Mouse (Mus musculus): Measurements from ENCODE around the gene Adgrl3. TPM values are rescaled to one million over a fixed set of nuclear protein-coding genes. Genes with fewer than 3 reads are reported as not detected.

Gene Adgrl3
- polyA plus RNA-seq, 1 experiment from 2014 or later, result 15.0 TPM

DNA sequence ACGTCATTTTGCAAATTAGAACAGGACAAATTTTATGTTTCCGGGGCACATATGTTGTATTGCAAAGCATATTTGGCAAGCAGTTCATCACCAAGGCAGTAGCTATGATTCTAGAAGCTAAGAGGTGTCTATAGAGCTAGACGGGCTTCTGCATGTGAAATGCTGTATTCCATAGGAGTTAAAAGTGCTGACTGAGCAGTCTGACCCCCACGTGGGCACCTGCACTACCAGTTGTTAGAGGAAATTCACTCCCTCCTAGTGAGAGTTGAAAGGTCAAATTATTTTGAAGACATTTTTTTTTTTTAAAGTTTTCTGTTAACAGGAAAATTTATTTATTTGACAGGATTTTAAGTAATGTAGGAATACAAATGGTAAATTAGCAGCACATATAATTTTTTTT, 776.2 kb downstream of the Adgrl3 start:
- Histone ChIP-seq H3K4me3 (no peak overlapping the region), H3K9me3 (replicated peaks) (no peaks in the 10 kb centered on the region), H3K4me1 (no peaks in the 10 kb centered on the region), H3K36me3 (peaks cover 8% of the 10 kb centered on the region), H3K27me3 (ENCODE audit: low read depth, poor library complexity, severe bottlenecking) (no peaks in the 10 kb centered on the region), H3K27ac (no peak overlapping the region)
- 86% methylated on average over 4 of the region's 4 CpGs for WGBS
- DNase-seq (ENCODE audit: low spot score), result no peak

DNA sequence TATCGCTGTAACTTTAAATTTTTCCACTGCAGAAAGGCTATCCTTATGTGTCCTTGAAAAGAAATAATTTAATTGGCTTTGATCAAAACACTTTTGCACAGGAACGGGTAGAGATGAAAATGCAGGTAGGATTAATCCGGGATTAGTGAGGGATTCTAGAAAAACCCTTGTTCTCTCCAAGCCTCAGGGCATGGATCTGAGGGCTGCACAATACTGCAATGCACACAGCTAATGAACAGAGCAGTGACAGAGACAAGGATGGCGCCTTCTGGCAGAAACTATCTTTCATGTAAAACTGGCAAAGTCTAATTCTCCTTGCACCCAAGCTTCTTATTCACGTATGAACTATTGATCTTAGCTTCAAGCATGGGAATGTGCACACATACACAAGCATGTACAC, 791.0 kb downstream of the Adgrl3 start:
- WGBS, result 91% methylated on average over 5 of the region's 5 CpGs
- Histone ChIP-seq H3K4me1 (no peaks in the 10 kb centered on the region), H3K27me3 (ENCODE audit: low read depth, poor library complexity, severe bottlenecking) (no peaks in the 10 kb centered on the region), H3K4me3 (no peak overlapping the region), H3K36me3 (no peaks in the 10 kb centered on the region), H3K9me3 (replicated peaks) (no peaks in the 10 kb centered on the region), H3K27ac (no peak overlapping the region)
- no peak for DNase-seq (ENCODE audit: low spot score)

DNA sequence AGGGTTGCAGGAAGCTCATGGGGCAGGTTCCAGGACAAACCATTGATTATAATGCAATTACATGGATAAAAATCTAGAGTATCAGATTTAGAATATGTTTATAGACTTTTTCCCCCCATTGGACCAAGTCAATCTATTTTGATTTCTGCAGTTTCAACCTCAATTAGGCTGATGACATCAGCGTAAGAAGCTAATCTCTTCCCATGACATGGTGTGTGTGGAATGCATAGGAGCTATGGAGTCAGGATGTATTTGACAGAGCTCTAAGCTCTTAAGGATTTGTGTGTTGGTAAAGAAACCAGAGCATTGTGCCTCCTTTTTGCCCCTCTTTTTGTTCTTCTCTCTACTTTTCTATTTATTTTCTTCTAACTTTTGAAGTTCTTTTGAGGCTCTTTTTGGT, 812.1 kb downstream of the Adgrl3 start:
- Histone ChIP-seq H3K36me3 (no peaks in the 10 kb centered on the region), H3K9me3 (replicated peaks) (no peaks in the 10 kb centered on the region), H3K27me3 (ENCODE audit: low read depth, poor library complexity, severe bottlenecking) (no peaks in the 10 kb centered on the region), H3K4me1 (0 out of 2 replicates have a peak, but pooled peaks cover 3% of the 10 kb centered on the region), H3K4me3 (no peak overlapping the region), H3K27ac (0 out of 2 replicates have a peak overlapping the region, but pooled peaks have one; percentile 17)
- WGBS, result 91% methylated on average over 1 of the region's 1 CpGs
- DNase-seq (ENCODE audit: low spot score), result no peak

DNA sequence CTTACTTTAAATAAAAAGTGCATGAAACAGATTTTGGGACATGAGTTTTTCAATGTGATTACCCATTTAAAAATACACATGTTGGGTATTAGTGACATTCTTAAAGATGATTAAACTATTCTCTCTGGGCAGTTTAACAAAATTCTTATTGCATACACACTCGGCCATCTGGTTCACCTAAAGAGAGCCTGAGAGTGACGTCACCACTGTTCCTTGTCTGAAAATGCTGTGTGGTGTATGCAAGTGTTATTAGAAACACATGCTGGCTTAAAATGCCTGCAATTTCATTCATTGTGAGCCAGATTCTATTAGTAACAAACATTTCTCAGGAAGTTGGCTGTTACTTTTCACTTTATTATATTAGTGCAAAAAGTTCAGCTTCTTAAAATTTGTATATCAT, 812.7 kb downstream of the Adgrl3 start:
- Histone ChIP-seq H3K27ac (no peak overlapping the region), H3K9me3 (replicated peaks) (no peaks in the 10 kb centered on the region), H3K4me3 (no peak overlapping the region), H3K4me1 (0 out of 2 replicates have a peak, but pooled peaks cover 3% of the 10 kb centered on the region), H3K36me3 (no peaks in the 10 kb centered on the region), H3K27me3 (ENCODE audit: low read depth, poor library complexity, severe bottlenecking) (no peaks in the 10 kb centered on the region)
- WGBS, result 34% methylated on average over 2 of the region's 2 CpGs
- DNase-seq (ENCODE audit: low spot score), result peak; percentile 40

DNA sequence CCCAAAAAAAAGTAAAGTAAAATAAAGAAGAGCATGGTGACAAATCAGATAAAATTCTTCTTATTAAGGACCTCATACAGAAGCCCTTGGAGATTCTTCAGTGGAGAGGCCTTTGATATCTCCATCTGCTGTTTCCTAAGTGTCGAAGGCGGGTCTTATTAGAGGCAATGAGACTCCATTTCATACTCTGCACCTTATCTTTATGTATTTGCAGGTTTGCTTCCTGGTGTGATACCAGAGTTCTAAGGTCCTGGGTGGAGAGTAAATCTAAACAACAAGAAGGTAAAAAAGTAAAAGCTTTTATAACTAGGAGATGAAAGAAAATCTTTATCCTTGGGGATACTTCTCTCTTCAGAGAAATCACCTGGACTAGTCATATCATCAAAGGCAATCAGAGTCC, 817.9 kb downstream of the Adgrl3 start:
- no peak overlapping the region for H3K27ac ChIP-seq
- H3K4me1 ChIP-seq, result no peaks in the 10 kb centered on the region
- WGBS, result 93% methylated on average over 2 of the region's 2 CpGs
- no peak for DNase-seq (ENCODE audit: low spot score)
- no peaks in the 10 kb centered on the region for H3K27me3 ChIP-seq (ENCODE audit: low read depth, poor library complexity, severe bottlenecking)
- no peaks in the 10 kb centered on the region for H3K9me3 ChIP-seq (replicated peaks)
- H3K4me3 ChIP-seq, result no peak overlapping the region
- H3K36me3 ChIP-seq, result no peaks in the 10 kb centered on the region

DNA sequence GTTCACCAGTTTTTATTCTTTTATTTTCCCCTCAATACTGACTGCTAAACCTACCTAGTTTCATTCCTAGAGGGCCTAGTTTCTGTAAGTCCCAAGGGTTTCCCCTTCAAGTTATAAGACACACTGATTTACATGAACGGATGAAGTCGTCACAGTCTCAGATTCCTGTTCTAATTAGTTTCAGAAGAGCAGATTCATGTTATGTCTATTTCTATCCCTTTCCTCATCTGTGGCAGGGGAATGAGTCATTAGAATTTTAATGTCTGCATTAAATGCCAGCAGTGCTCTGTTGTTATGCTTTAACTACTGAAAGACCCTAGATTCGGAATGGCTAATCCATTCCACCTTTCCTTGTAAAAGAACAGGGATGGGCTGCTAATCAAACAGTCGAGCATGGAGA, 823.9 kb downstream of the Adgrl3 start:
- H3K27ac ChIP-seq, result no peak overlapping the region
- DNase-seq (ENCODE audit: low spot score), result no peak
- H3K27me3 ChIP-seq (ENCODE audit: low read depth, poor library complexity, severe bottlenecking), result no peaks in the 10 kb centered on the region
- no peak overlapping the region for H3K4me3 ChIP-seq
- no peaks in the 10 kb centered on the region for H3K36me3 ChIP-seq
- 41% methylated on average over 4 of the region's 4 CpGs for WGBS
- peaks cover 6% of the 10 kb centered on the region; the same call in 1 of the 2 replicates for H3K4me1 ChIP-seq
- no peaks in the 10 kb centered on the region for H3K9me3 ChIP-seq (replicated peaks)

DNA sequence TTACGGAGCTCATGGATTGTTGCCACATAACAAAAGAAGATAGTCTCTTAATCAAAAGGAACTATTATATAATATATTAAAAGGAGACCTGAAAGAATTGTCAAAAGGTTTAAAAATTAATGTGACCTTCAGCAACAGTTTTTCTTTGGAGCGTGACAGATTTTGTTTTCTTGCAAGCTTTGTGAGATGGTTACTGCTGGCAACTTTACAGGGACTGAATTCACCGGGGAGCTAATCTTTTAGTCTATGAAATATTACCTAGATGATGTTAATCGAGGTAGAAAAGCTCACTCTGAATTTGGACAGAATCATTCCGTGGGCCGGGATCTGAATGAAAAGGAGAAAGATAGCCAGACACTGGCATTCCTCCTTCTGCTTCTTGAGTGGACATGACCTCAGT, 850.4 kb downstream of the Adgrl3 start:
- no peaks in the 10 kb centered on the region for H3K4me1 ChIP-seq
- H3K4me3 ChIP-seq, result no peak overlapping the region
- no peak for DNase-seq (ENCODE audit: low spot score)
- no peak overlapping the region for H3K27ac ChIP-seq
- no peaks in the 10 kb centered on the region for H3K27me3 ChIP-seq (ENCODE audit: low read depth, poor library complexity, severe bottlenecking)
- no peaks in the 10 kb centered on the region for H3K9me3 ChIP-seq (replicated peaks)
- H3K36me3 ChIP-seq, result no peaks in the 10 kb centered on the region
- WGBS, result 92% methylated on average over 6 of the region's 6 CpGs

Small RNA genes lying within 50 kb of the gene (microRNA-seq; reads per million reads assigned to microRNA genes)
- not detected for gene Gm22048

All from limb, embryonic 10.5 days (tissue).